Mouse (Mus musculus) embryonic fibroblast, embryonic 13.5 days (primary cell): Measurements from ENCODE around the gene Foxn1. TPM values are rescaled to one million over a fixed set of nuclear protein-coding genes. Genes with fewer than 3 reads are reported as not detected.

ENCODE experiments used
- H3K27ac ChIP-seq: 2 replicates; pipeline ENCODE4 v1.5.1; 2012; ENCODE audit warnings: low read length, control low read depth, inconsistent platforms; ENCODE audit not compliant: insufficient read depth
- H3K4me1 ChIP-seq: 2 replicates; pipeline ENCODE4 v1.6.1; 2011; ENCODE audit warnings: low read length; ENCODE audit not compliant: control insufficient read depth, insufficient read depth
- H3K4me3 ChIP-seq: 2 replicates; pipeline ENCODE4 v1.5.1; 2011; ENCODE audit warnings: mild to moderate bottlenecking, control low read depth, low read length; ENCODE audit not compliant: insufficient read depth
- CTCF ChIP-seq: IDR thresholded peaks from 2 replicates; pipeline ENCODE4 v1.5.1; 2011; ENCODE audit warnings: mild to moderate bottlenecking, control low read depth, low read length, moderate library complexity, borderline replicate concordance; ENCODE audit not compliant: insufficient read depth
- POLR2A ChIP-seq: IDR thresholded peaks from 2 replicates; pipeline ENCODE4 v1.6.1; 2011; ENCODE audit warnings: low read depth, mild to moderate bottlenecking, control low read depth, low read length, moderate library complexity
- polyA plus RNA-seq: library from polyadenylated mRNA; stranded (reverse); fragments of >200 nt; gene quantifications from 2 replicates; pipeline ENCODE4 v1.2.4, GENCODE M21; 2011; ENCODE audit warnings: low read depth; ENCODE audit not compliant: missing spikeins, insufficient read length

The Foxn1 gene
- polyA plus RNA-seq, 1 experiment: not detected

- Histone ChIP-seq H3K27ac (no peak overlapping the region), H3K4me3 (no peak overlapping the region)
Observed at GRCm38 (mm10) chr11:78322076-78322831, 64.1 kb downstream of the Foxn1 start.

GRCm38 (mm10) chr11:78318411-78318810 lies 67.9 kb downstream of the Foxn1 start:
- no peak for TF ChIP-seq CTCF
- TF ChIP-seq POLR2A: no peak
- H3K27ac ChIP-seq: no peak overlapping the region
- no peak overlapping the region for H3K4me3 ChIP-seq
- H3K4me1 ChIP-seq: no peaks in the 10 kb centered on the region

More at GRCm38 (mm10) chr11:78322076-78322831, 64.1 kb downstream of the Foxn1 start:
- TF ChIP-seq POLR2A: no peak
- no peak for TF ChIP-seq CTCF
- no peaks in the 10 kb centered on the region for H3K4me1 ChIP-seq

DNA sequence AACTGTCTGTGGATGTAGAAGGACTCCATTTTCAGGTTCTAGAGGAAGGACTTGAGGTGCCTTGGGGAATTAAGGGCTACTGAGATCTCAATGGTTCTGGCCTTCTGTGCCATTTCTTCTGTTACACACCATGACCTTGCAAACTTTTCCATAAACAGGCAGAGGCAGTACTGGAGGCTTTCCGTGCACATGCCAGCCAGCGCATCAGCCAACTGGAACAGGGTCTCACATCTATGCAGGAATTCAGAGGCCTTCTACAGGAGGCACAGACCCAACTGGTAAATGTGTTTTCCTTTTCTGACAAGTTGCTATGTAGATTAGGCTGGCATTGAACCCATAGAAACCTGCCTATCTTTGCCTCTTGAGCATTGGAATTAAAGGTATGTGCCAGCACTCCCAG lies 72.7 kb downstream of the Foxn1 start:
- no peaks in the 10 kb centered on the region for H3K4me1 ChIP-seq
- no peak overlapping the region for H3K4me3 ChIP-seq
- no peak for TF ChIP-seq POLR2A
- no peak for TF ChIP-seq CTCF
- no peak overlapping the region for H3K27ac ChIP-seq

GRCm38 (mm10) chr11:78310861-78311511 lies 75.4 kb downstream of the Foxn1 start:
- Histone ChIP-seq H3K4me3 (no peak overlapping the region), H3K4me1 (peaks cover 3% of the 10 kb centered on the region), H3K27ac (no peak overlapping the region)
- TF ChIP-seq CTCF: no peak
- TF ChIP-seq POLR2A: no peak

Other genes with a start within 250 kb of the Foxn1 start
- 40.5 and 45.1 TPM in 2 replicates for gene Traf4, start 221.0 kb downstream of the Foxn1 start, polyA plus RNA-seq
- 12.0 and 17.9 TPM in 2 replicates for gene Nek8, start 209.9 kb downstream of the Foxn1 start, polyA plus RNA-seq
- gene Tlcd1, start 209.8 kb downstream of the Foxn1 start, polyA plus RNA-seq: 13.6 and 15.3 TPM in 2 replicates
- gene Rpl23a, start 203.0 kb downstream of the Foxn1 start, polyA plus RNA-seq: 2,180 and 2,276 TPM in 2 replicates
- gene Rab34, start 198.1 kb downstream of the Foxn1 start, polyA plus RNA-seq: 112 and 127 TPM in 2 replicates
- gene Proca1, start 193.2 kb downstream of the Foxn1 start, polyA plus RNA-seq: 0.92 and 1.7 TPM in 2 replicates
- 65.4 and 67.3 TPM in 2 replicates for gene Sdf2, start 140.8 kb downstream of the Foxn1 start, polyA plus RNA-seq
- 56.1 and 57.8 TPM in 2 replicates for gene Supt6, start 140.6 kb downstream of the Foxn1 start, polyA plus RNA-seq
- 81.8 and 86.7 TPM in 2 replicates for gene 2610507B11Rik, start 124.8 kb downstream of the Foxn1 start, polyA plus RNA-seq
- 0.45 and 0.63 TPM in 2 replicates for gene BC030499, start 95.7 kb downstream of the Foxn1 start, polyA plus RNA-seq
- 22.6 and 35.1 TPM in 2 replicates for gene Spag5, start 85.0 kb downstream of the Foxn1 start, polyA plus RNA-seq
- gene Aldoc, start 63.6 kb downstream of the Foxn1 start, polyA plus RNA-seq: 2.8 and 5.3 TPM in 2 replicates
- 62.1 and 65.0 TPM in 2 replicates for gene Pigs, start 58.1 kb downstream of the Foxn1 start, polyA plus RNA-seq
- gene Unc119, start 43.1 kb downstream of the Foxn1 start, polyA plus RNA-seq: 14.4 and 19.2 TPM in 2 replicates
- gene Slc13a2, start 35.7 kb upstream of the Foxn1 start, polyA plus RNA-seq: not detected in 2 replicates
- 4.3 and 6.5 TPM in 2 replicates for gene Slc46a1, start 79.1 kb upstream of the Foxn1 start, polyA plus RNA-seq
- gene Sarm1, start 111.2 kb upstream of the Foxn1 start, polyA plus RNA-seq: 0.33 and 0.97 TPM in 2 replicates
- gene Vtn, start 112.5 kb upstream of the Foxn1 start, polyA plus RNA-seq: not detected in 2 replicates
- gene Sebox, start 116.9 kb upstream of the Foxn1 start, polyA plus RNA-seq: not detected in 2 replicates
- gene Tmem199, start 125.6 kb upstream of the Foxn1 start, polyA plus RNA-seq: 16.6 and 19.5 TPM in 2 replicates
- gene Poldip2, start 125.6 kb upstream of the Foxn1 start, polyA plus RNA-seq: 61.9 and 68.9 TPM in 2 replicates
- gene Tnfaip1, start 149.8 kb upstream of the Foxn1 start, polyA plus RNA-seq: 78.3 and 92.0 TPM in 2 replicates
- gene Ift20, start 149.8 kb upstream of the Foxn1 start, polyA plus RNA-seq: 56.8 and 66.1 TPM in 2 replicates
- gene Tmem97, start 164.2 kb upstream of the Foxn1 start, polyA plus RNA-seq: 63.5 and 69.6 TPM in 2 replicates